ENCODE assay signal across 9 mouse cellular contexts in genomic region chr7:131543623-131544481, GRCm38 (mm10). TPM values are rescaled to one million over a fixed set of nuclear protein-coding genes. Genes with fewer than 3 reads are reported as not detected.
DNase-seq lines count a peak whose midpoint lies in the region; ATAC-seq and TF ChIP-seq lines count a peak whose summit lies in the region.
"Had no signal": no experiment of that assay in that cellular context is flagged by ENCODE, and none has a peak within 500 bp of the region (broad histone marks: within the 10 kb centered on the region; RNA-seq: fewer than 3 reads in every experiment).

No protein-coding gene starts in this region.

- peak overlapping the region; percentile 19; the same call in 1 of the 2 replicates for H3K9ac ChIP-seq in ES-Bruce4 (ENCODE audit: low read depth, poor library complexity, severe bottlenecking)
- no peak overlapping the region for H3K9ac ChIP-seq in heart, embryonic 13.5 days
- H3K9ac ChIP-seq in liver, embryonic 12.5 days: no peak overlapping the region
- no peak overlapping the region for H3K9ac ChIP-seq in stomach, embryonic 14.5 days (replicated peaks; ENCODE audit: low read depth, low read length)

- no peak for ATAC-seq in heart, embryonic 13.5 days (ENCODE audit: extremely low read depth, insufficient number of reproducible peaks, low FRiP score, low TSS enrichment)
- no peak for ATAC-seq in liver, embryonic 12.5 days
- no peak for ATAC-seq in stomach, embryonic 14.5 days (ENCODE audit: insufficient number of reproducible peaks, insufficient read depth, low FRiP score, low read depth)

- H3K9me3 ChIP-seq in ES-Bruce4 (replicated peaks; ENCODE audit: control insufficient read depth, insufficient read depth, low read length, poor library complexity, severe bottlenecking): no peaks in the 10 kb centered on the region
- H3K9me3 ChIP-seq in heart, embryonic 13.5 days: no peaks in the 10 kb centered on the region
- H3K9me3 ChIP-seq in liver, embryonic 12.5 days (replicated peaks): no peaks in the 10 kb centered on the region
- H3K9me3 ChIP-seq in stomach, embryonic 14.5 days (ENCODE audit: control insufficient read depth, low read depth, low read length): no peaks in the 10 kb centered on the region

- peak overlapping the region; percentile 71 for H3K4me2 ChIP-seq in heart, embryonic 13.5 days
- H3K4me2 ChIP-seq in liver, embryonic 12.5 days: peak overlapping the region; percentile 61
- peak overlapping the region; percentile 47; the same call in 1 of the 2 replicates for H3K4me2 ChIP-seq in stomach, embryonic 14.5 days (replicated peaks; ENCODE audit: low read depth, low read length)

- peaks cover 50% of the 10 kb centered on the region for H3K27me3 ChIP-seq in ES-Bruce4 (ENCODE audit: control insufficient read depth, insufficient read depth, low read length, poor library complexity, severe bottlenecking)
- peaks cover 100% of the 10 kb centered on the region for H3K27me3 ChIP-seq in heart, embryonic 13.5 days (replicated peaks)
- H3K27me3 ChIP-seq in liver, embryonic 12.5 days (replicated peaks): peaks cover 100% of the 10 kb centered on the region
- peaks cover 68% of the 10 kb centered on the region for H3K27me3 ChIP-seq in stomach, embryonic 14.5 days (ENCODE audit: control insufficient read depth, insufficient read depth, low read length)

- no peak overlapping the region for H3K27ac ChIP-seq in ES-Bruce4 (ENCODE audit: insufficient read depth, low read length)
- H3K27ac ChIP-seq in heart, embryonic 13.5 days (replicated peaks): no peak overlapping the region
- H3K27ac ChIP-seq in liver, embryonic 12.5 days: no peak overlapping the region
- no peak overlapping the region for H3K27ac ChIP-seq in stomach, embryonic 14.5 days (ENCODE audit: low read length)

- H3K4me3 ChIP-seq in ES-Bruce4 (ENCODE audit: low read depth, low read length): peak overlapping the region; percentile 49
- H3K4me3 ChIP-seq in heart, embryonic 13.5 days: peak overlapping the region; percentile 50
- peak overlapping the region; percentile 28 for H3K4me3 ChIP-seq in liver, embryonic 12.5 days
- peak overlapping the region; percentile 28 for H3K4me3 ChIP-seq in stomach, embryonic 14.5 days (ENCODE audit: low read depth, low read length)
- H3K4me3 ChIP-seq: erythroblast, embryonic 14.5 days had no signal

- DNase-seq in adrenal gland, adult (ENCODE audit: inconsistent age in 2 of 2, low spot score in 1 of 2): peak; percentile 8 to 67
- no peak for DNase-seq in adrenal gland, adult 8-10 months
- DNase-seq in gastrocnemius, adult 8-10 months (ENCODE audit: low spot score in 2 of 2): no peak
- no peak for DNase-seq in layer of hippocampus, adult 8-10 months (ENCODE audit: low spot score in 2 of 2)

- TF ChIP-seq CTCF in ES-Bruce4 (IDR thresholded peaks at IDR 0.05; ENCODE audit: low read depth, low read length): no peak

- no peak for TF ChIP-seq POLR2A in ES-Bruce4 (IDR thresholded peaks at IDR 0.05; ENCODE audit: insufficient read depth, low read length)

- WGBS in heart, embryonic 13.5 days: under 1% methylated on average over 75 of the region's 75 CpGs
- WGBS in liver, embryonic 12.5 days (ENCODE audit: insufficient replicate concordance): 2% methylated on average over 75 of the region's 75 CpGs
- under 1% methylated on average over 75 of the region's 75 CpGs for WGBS in stomach, embryonic 14.5 days

- no peaks in the 10 kb centered on the region for H3K4me1 ChIP-seq in ES-Bruce4 (ENCODE audit: control insufficient read depth, insufficient read depth, low read length)
- peaks cover 29% of the 10 kb centered on the region for H3K4me1 ChIP-seq in heart, embryonic 13.5 days
- H3K4me1 ChIP-seq in liver, embryonic 12.5 days: peaks cover 17% of the 10 kb centered on the region
- H3K4me1 ChIP-seq in stomach, embryonic 14.5 days (ENCODE audit: control insufficient read depth, insufficient read depth, low read length): peaks cover 19% of the 10 kb centered on the region; the same call in 1 of the 2 replicates

- no peaks in the 10 kb centered on the region for H3K36me3 ChIP-seq in ES-Bruce4 (ENCODE audit: control insufficient read depth, insufficient read depth, low read length, poor library complexity, severe bottlenecking)
- no peaks in the 10 kb centered on the region for H3K36me3 ChIP-seq in heart, embryonic 13.5 days
- no peaks in the 10 kb centered on the region for H3K36me3 ChIP-seq in liver, embryonic 12.5 days
- H3K36me3 ChIP-seq in stomach, embryonic 14.5 days (ENCODE audit: control insufficient read depth, insufficient read depth, low read length): no peaks in the 10 kb centered on the region

- no peak for TF ChIP-seq EP300 in ES-Bruce4 (IDR thresholded peaks at IDR 0.05; ENCODE audit: insufficient read depth, low read depth, low read length)

RNA-seq across cellular contexts. Expression of gene Hmx3, which starts 1.2 kb away (rescaled TPM):
- not detected for total RNA-seq in adrenal gland, adult 8-10 months (2022)
- not detected in 2 replicates for polyA plus RNA-seq in ES-Bruce4 (2011; ENCODE audit: insufficient read depth, insufficient read length, low read depth, missing spikeins)
- not detected in 2 replicates for polyA plus RNA-seq in heart, embryonic 13.5 days (2015; fragmentation: Nextera tagmentation; extraction: Ambion mirVana)
- polyA plus RNA-seq in liver, embryonic 12.5 days (2016; fragmentation: Nextera tagmentation; extraction: Ambion mirVana): not detected in 2 replicates
- polyA plus RNA-seq in stomach, embryonic 14.5 days (2014; fragmentation: Nextera tagmentation; extraction: Ambion mirVana): 0.72 and 1.1 TPM in 2 replicates
- not detected for total RNA-seq in gastrocnemius, adult 8-10 months (2022)
- total RNA-seq in layer of hippocampus, adult 8-10 months (2022): not detected
- polyA plus RNA-seq: erythroblast, embryonic 14.5 days had no signal

RNA-seq across cellular contexts. Expression of gene Hmx2, which starts 4.7 kb away (rescaled TPM):
- total RNA-seq in adrenal gland, adult 8-10 months (2022): not detected
- polyA plus RNA-seq in ES-Bruce4 (2011; ENCODE audit: insufficient read depth, insufficient read length, low read depth, missing spikeins): 0.39 TPM in 1 of 2 replicates, not detected in the other
- not detected in 2 replicates for polyA plus RNA-seq in heart, embryonic 13.5 days (2015; fragmentation: Nextera tagmentation; extraction: Ambion mirVana)
- not detected in 2 replicates for polyA plus RNA-seq in liver, embryonic 12.5 days (2016; fragmentation: Nextera tagmentation; extraction: Ambion mirVana)
- polyA plus RNA-seq in stomach, embryonic 14.5 days (2014; fragmentation: Nextera tagmentation; extraction: Ambion mirVana): 0.94 and 1.3 TPM in 2 replicates
- total RNA-seq in gastrocnemius, adult 8-10 months (2022): not detected
- total RNA-seq in layer of hippocampus, adult 8-10 months (2022): not detected
- polyA plus RNA-seq: erythroblast, embryonic 14.5 days had no signal

RNA-seq across cellular contexts. Expression of gene Bub3, which starts 16.2 kb away (rescaled TPM):
- 10 to 100 TPM; 68.7 to 79.5 (median 71.3) TPM for total RNA-seq in adrenal gland, adult 8-10 months (2022)
- polyA plus RNA-seq in ES-Bruce4 (2011; ENCODE audit: insufficient read depth, insufficient read length, low read depth, missing spikeins): 141 and 145 TPM in 2 replicates
- polyA plus RNA-seq in heart, embryonic 13.5 days (2015; fragmentation: Nextera tagmentation; extraction: Ambion mirVana): 130 and 143 TPM in 2 replicates
- polyA plus RNA-seq in liver, embryonic 12.5 days (2016; fragmentation: Nextera tagmentation; extraction: Ambion mirVana): 151 and 152 TPM in 2 replicates
- polyA plus RNA-seq in stomach, embryonic 14.5 days (2014; fragmentation: Nextera tagmentation; extraction: Ambion mirVana): 210 and 232 TPM in 2 replicates
- 10 to 100 TPM; 30.5 to 36.3 (median 32.4) TPM for total RNA-seq in gastrocnemius, adult 8-10 months (2022)
- 10 to 100 TPM; 60.8 to 68.8 (median 62.0) TPM for total RNA-seq in layer of hippocampus, adult 8-10 months (2022)

Comparison
In these comparisons a context has a peak if more than half of its experiments do, and no peak if none do; other contexts are left out.
1. DNase-seq: peak in adrenal gland, adult (2 of 2); none in adrenal gland, adult 8-10 months (single experiment), gastrocnemius, adult 8-10 months (0 of 2) and layer of hippocampus, adult 8-10 months (0 of 2).
2. Peak in every context shown above with its lines, with median percentiles within 50 percentile points of each other: H3K4me3 ChIP-seq and H3K4me2 ChIP-seq.